Mouse (Mus musculus) ovary, postnatal 10 days (tissue): ENCODE results near the gene Zmym2.

Experiments used
- DNase-seq: peaks from one replicate; pipeline ENCODE4 v3.0.0; 2022; ENCODE audit warnings: low spot score

Gene Zmym2

DNA sequence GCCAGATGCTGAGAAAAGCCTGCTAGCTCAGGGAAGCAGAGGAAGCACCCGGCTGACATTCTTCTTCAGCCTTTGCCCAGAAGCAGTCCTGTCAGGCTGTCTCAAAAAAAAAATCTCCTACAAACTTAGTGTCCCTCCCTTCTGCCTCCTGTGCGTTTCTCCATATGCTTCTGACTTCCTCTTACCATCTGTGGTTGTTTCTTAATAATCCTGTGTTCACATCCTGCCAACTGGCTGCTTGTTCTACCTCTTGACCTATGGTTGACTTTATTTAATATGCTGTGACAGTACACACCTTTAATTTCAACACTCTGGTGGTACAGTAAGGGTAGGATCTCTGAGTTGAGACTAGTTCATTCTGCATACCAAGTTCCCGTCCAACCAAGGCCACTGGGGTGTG is 32.1 kb downstream of the Zmym2 start:
- DNase-seq, result no peak

DNA sequence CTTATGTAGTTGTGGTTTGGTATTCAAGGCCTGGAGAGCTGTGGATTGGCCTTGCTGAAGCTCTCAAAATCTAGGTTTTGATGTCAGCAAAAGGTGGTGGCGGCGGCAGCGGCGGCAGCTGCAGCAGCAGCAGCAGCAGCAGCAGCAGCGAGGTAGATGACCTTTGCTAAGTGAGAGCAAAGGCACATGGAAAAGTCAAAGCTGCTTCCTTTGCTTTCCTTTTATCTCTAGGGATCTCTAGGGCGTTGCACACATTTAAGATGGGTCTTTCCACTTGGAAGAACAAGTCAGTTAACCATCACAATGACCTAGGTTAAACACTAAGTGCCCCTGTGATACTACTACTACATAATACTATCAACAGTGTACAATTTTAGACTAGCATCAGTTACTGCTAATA is 49.0 kb downstream of the Zmym2 start:
- DNase-seq, result no peak

DNA sequence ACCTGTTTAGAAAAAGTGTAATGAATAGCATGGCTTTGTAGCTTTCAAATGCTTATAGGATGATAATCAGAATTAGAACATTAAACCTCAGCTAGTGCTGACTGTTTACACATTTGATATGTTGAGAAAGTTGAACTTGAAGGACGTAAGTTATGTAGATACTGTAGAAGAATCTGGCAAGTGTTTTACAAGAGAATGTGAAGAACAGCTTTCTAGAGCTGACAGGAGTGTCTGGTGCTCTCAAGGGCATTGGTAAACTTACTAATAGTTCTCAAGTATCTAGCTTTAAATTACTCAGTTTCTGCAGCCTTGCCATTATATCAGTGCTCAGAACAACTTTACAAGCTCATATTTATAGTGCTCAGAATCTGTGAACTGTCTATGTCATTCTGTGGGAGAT is 53.5 kb downstream of the Zmym2 start:
- no peak for DNase-seq

DNA sequence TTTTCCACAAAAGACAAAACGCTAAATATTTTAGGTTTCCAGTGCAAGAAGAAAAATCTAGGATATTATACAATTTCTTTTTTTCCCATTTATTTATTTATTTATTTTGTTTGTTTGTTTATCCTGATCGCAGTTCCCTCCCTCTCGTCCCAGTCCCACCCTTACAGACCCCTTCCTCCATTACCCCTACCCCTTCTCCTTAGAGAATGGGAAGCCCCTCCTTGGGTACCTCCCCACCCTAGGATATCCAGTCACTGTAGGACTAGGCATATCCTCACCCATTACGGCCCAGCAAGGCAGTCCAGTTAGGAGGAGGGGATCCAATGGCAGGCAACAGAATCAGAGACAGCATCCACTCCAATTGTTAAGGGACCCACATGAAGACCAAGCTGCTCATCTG is 66.5 kb downstream of the Zmym2 start:
- DNase-seq, result no peak

DNA sequence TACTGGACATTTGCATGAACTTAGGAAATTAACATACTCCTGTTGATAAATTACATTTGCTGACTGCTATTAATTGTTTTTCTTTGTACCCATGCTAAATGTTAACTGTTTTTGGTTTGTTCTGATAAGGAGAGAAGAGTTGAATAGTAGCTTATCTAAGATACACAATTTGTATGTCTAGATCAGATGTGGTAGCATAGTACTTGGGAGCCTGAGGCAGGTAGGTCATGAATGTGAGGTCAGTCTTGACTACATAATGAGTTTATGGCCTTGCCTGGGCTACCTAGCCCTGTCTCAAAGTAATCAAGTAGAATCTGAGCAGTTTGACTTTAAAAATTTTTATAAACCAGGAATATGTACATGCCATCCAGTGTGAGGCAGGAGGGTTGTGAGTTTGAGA is 67.9 kb downstream of the Zmym2 start:
- no peak for DNase-seq

DNA sequence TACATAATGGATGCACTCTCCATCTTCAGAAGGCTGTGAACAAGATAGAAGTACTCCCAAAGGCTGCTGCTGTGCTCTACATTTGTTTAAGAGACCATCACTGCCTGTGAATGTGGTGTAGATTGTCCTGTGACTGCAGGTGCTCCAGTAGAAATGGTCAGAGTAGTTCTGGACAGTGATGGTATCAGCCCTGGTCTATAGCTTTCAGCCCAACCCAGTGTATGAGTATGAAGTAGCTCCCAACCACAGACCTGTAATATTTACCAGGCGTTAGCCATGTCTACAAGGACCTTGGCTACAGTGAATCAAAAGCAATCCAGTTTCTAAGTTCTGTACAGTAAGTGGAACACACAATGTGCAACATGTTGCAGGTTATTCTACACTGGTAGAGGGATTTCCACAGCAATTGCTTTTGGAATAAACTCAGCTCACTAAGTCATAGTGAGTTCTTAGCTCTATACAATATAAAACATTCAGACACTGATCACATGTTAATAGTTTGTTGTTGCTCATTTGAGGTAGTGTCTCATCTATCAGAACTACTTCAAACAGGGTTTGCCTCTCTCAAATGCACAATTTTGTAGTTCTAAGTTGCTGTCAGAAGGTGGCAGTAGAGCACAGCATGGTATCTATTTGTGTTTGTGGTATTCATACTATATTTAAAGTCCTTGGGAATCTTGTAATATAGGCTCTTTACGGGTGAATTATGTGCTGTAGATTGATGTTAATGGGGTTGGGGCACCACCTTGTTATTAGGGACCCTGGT is 77.7 kb downstream of the Zmym2 start:
- no peak for DNase-seq

DNA sequence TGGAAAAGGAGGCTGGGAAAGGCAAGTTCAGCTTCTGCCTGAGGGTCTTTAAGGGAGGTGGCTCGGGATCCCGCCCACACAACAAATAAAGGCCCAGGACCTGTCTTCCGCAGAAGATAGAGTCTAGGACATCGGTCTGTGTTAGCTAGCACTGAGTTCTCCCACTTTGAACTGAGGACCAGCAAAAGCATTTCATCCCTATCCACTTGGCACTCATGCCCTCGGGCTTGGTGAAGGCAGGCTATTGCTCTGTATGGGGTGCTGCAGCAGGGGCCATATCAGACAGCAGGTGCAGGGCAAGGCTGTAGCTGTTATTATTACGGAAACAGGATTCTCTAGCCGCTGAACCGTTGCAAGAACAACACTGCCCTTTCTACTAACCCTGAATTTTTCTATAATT is 83.2 kb downstream of the Zmym2 start:
- DNase-seq, result no peak

DNA sequence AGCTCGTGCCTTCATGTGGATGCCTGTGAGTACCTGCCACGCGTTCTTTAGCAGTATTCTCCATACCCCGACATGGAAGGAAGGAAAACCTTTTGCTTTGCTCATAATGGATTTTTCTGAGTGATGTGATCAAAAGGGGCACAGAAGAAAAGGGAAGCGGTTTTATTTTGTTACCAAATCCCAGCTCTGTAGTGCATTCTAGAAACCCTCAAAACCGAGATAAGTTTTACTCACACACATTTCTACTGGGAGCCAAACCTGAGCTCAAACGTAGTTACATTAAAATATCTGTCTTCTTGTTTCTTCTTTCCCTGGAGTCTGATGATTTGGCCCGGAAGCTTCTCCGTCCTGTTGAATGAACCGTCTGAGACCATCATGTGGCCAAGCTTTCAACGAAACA is 83.7 kb downstream of the Zmym2 start:
- no peak for DNase-seq

DNA sequence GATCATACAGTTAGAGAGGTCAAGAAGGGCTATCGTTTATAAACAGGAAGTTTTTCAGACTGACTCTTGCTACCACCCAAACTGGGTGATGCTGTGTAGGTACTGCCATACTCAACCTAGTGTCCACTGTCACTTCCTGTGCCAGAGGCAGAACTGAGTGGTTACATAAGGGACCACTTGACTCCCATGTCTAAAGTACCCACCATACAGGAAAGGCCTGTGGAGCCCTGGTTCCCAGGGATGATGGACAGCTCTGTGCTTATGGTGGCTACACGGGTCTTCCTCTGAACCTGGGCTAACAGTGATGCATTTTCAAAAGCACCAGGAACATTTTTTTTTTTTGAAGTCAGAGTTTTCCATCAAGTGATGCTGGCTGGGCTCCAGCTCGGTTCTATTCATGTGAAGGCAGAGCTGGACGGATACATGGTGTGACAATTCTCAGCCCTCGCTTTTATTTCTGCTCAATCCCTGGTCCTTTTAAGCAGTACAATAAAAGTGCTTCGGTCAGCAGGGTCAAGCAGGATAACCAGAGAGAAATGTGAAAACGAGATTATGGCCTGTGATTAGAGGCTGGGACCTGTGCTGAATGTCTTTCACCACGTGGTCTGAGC is 91.7 kb downstream of the Zmym2 start:
- DNase-seq, result no peak

DNA sequence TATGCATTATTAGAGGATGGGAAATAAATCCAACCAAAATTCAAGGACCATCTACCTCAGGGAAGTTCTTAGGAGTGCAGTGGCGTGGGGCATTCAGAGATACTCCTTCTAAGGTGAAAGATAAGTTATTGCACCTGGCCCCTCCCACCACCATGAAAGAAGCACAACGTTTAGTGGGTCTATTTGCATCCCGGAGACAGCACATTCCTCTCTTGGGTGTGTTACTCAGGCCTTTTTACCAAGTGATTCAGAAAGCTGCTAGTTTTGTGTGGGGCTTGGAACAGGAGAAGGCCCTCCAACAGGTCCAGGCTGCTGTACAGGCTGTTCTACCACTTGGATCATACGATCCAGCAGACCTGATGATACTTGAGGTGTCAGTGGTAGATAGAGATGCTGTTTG is 102.2 kb downstream of the Zmym2 start:
- no peak for DNase-seq
